Mouse (Mus musculus): Measurements from ENCODE around the gene Pycr2. TPM values are rescaled to one million over a fixed set of nuclear protein-coding genes. Genes with fewer than 3 reads are reported as not detected.

The Pycr2 gene
- polyA plus RNA-seq, 1 experiment from 2014 or later: 98.4 TPM

DNA sequence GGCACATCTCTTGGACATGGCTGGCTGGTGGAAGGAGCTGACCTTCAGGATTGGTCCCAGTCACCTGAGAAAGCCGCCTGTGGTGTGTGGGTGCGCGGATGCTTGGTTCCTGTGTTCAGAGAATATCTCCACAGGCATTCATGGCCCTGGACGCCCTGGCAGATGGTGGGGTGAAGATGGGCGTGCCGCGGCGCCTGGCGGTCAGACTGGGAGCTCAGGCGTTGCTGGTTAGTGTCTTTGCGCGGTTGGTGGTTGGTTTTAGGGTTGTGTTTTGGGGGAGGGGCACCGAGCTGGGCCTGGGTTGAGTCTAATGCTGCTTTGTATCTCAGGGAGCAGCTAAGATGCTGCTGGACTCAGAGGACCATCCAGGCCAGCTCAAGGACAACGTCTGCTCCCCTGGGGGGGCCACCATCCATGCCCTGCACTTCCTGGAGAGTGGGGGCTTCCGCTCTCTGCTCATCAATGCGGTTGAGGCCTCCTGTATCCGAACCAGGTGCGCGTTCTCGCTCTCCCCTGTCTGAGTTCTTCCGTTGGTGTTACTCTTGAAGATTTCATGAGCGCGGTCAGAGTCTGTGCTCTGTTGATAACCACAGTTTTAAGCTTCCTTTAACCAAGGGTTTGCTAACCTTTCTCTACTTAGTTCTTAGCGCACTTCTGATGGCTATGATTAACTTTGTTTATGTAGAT lies 2.5 kb downstream of the Pycr2 start:
- Histone ChIP-seq H3K27me3 (0 out of 2 replicates have a peak, but pooled peaks cover 3% of the 10 kb centered on the region), H3K9ac (replicated peaks) (0 out of 2 replicates have a peak overlapping the region, but pooled peaks have one; percentile 11), H3K4me2 (replicated peaks) (0 out of 2 replicates have a peak overlapping the region, but pooled peaks have one; percentile 89), H3K9me3 (no peaks in the 10 kb centered on the region), H3K27ac (replicated peaks) (no peak overlapping the region), H3K4me3 (no peak overlapping the region), H3K4me1 (peaks cover 26% of the 10 kb centered on the region), H3K36me3 (peaks cover 28% of the 10 kb centered on the region)
- 93% methylated on average over 24 of the region's 24 CpGs for WGBS
- ATAC-seq (ENCODE audit: low FRiP score, low read depth): no peak

DNA sequence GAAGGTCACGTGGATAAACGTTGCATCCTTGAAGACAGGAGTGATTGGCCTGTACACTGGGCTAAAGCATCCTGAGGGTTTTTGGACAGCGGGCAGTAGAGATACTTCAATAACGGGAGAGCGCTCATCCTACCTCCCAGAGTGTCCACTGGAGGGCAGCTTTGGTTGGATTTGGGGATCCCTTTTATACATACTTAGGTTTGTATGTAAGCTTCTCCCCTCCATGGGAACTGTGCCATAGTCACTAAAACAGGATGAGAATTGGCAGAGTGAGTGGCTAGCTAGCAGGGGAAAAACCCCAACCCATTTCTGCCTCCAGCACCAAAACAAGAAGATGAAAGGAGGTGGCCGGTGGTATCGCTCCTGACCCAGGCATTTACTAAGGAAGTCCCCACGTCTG lies 7.0 kb downstream of the Pycr2 start:
- Histone ChIP-seq H3K27me3 (no peaks in the 10 kb centered on the region), H3K4me3 (no peak overlapping the region), H3K4me1 (peaks cover 7% of the 10 kb centered on the region; the same call in 1 of the 2 replicates), H3K27ac (replicated peaks) (no peak overlapping the region), H3K36me3 (peaks cover 26% of the 10 kb centered on the region), H3K9ac (replicated peaks) (no peak overlapping the region), H3K4me2 (replicated peaks) (no peak overlapping the region), H3K9me3 (no peaks in the 10 kb centered on the region)
- 48% methylated on average over 8 of the region's 8 CpGs for WGBS
- ATAC-seq (ENCODE audit: low FRiP score, low read depth): no peak

DNA sequence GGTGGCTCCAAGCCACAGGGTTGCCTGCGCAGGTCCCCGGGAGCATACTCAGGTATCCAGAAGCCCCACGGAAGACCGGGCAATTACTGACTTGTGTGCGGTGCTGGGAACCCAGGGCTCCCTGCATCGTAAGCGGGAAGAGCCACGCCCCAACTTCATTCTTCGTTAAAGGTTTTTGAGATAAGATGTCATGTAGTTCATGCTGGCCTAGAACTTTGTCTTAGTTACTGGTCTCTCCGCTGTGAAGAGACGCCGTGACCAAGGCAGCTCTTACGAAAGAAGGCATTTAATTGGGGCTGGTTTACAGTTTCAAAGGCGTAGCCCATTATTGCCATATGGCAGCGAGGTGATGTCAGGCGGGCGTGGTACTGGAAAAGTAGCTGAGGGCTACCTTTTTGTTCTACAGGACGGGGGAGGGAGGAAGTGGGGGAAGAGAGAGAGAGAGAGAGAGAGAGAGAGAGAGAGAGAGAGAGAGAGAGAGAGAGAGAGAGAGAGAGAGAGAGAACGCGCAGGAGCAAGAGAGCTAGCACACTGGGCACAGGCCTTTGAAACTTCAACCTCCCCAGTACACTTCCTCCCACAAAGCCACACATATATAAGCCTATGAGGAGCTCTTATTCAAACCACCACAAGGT lies 7.7 kb downstream of the Pycr2 start:
- no peak overlapping the region for H3K9ac ChIP-seq (replicated peaks)
- 72% methylated on average over 20 of the region's 20 CpGs for WGBS
- no peak overlapping the region for H3K4me2 ChIP-seq (replicated peaks)
- H3K9me3 ChIP-seq: no peaks in the 10 kb centered on the region
- peaks cover 19% of the 10 kb centered on the region for H3K36me3 ChIP-seq
- H3K4me1 ChIP-seq: 0 out of 2 replicates have a peak, but pooled peaks cover under 1% of the 10 kb centered on the region
- no peak overlapping the region for H3K27ac ChIP-seq (replicated peaks)
- ATAC-seq (ENCODE audit: low FRiP score, low read depth): no peak
- H3K27me3 ChIP-seq: no peaks in the 10 kb centered on the region
- no peak overlapping the region for H3K4me3 ChIP-seq

DNA sequence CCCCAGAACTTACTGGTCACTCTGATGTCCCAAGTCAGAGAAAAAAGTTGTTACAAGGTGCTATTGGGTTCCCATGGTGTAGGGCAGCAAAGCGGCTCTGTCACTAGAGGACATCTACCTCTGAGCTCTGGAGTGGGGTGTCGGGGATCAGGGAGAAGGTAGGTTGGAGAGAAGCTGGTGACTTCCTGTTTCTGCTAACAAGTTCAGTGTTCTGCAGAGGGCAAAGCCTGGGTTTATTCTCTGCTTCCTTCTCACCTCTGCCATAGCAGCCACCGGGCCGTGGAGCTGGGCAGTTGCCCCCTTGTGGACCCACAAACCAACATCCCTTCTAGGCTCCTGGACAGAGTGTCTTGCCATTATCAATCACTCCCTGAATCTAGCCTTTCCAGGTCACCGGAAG lies 8.7 kb downstream of the Pycr2 start:
- Histone ChIP-seq H3K4me2 (replicated peaks) (no peak overlapping the region), H3K27me3 (no peaks in the 10 kb centered on the region), H3K27ac (replicated peaks) (no peak overlapping the region), H3K4me3 (no peak overlapping the region), H3K4me1 (no peaks in the 10 kb centered on the region), H3K9ac (replicated peaks) (no peak overlapping the region), H3K9me3 (no peaks in the 10 kb centered on the region), H3K36me3 (peaks cover 10% of the 10 kb centered on the region)
- WGBS: 88% methylated on average over 5 of the region's 5 CpGs
- no peak for ATAC-seq (ENCODE audit: low FRiP score, low read depth)

DNA sequence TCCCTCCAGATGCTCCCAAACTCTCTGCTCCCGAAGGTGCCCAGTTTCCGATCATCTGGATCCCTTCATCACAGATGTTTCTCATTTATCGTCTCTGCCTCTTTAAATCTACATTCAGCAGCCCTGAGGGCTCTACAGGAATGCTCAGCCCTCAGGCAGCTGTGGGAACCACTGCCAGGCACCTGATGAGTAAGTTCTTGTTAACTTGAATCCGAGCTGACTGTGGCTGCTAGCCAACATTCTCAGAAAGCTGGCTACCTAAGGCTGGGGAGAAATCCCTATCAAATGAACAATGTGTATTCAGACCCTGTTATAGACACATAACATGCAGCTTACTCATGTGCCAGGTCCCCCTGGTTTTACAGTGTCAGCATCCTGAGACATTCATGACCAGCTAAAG lies 9.7 kb downstream of the Pycr2 start:
- Histone ChIP-seq H3K36me3 (0 out of 2 replicates have a peak, but pooled peaks cover 3% of the 10 kb centered on the region), H3K4me3 (no peak overlapping the region), H3K9ac (replicated peaks) (no peak overlapping the region), H3K4me2 (replicated peaks) (no peak overlapping the region), H3K27ac (replicated peaks) (no peak overlapping the region), H3K9me3 (no peaks in the 10 kb centered on the region), H3K27me3 (no peaks in the 10 kb centered on the region), H3K4me1 (no peaks in the 10 kb centered on the region)
- no peak for ATAC-seq (ENCODE audit: low FRiP score, low read depth)
- WGBS: 73% methylated on average over 4 of the region's 4 CpGs

DNA sequence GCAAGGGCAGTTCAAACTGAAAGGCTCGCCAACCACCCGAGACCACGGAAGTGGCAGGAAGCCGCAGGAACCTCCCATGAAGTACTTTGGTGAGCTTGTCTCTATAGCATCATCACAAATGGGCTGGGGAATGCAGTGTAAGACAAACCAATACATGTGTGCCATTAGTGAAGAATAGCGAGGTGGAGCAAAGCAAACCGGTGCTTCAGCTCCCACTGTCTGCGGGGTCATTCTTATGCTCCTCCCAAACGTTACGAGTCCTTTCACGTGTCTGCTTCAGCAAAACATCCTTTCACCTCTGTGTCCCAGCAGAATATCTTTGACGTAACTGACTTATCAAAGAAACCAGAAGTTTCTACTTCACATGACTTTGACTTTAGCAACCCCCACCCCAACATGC lies 12.3 kb downstream of the Pycr2 start:
- Histone ChIP-seq H3K9ac (replicated peaks) (no peak overlapping the region), H3K9me3 (no peaks in the 10 kb centered on the region), H3K36me3 (no peaks in the 10 kb centered on the region), H3K4me2 (replicated peaks) (no peak overlapping the region), H3K4me3 (no peak overlapping the region), H3K27me3 (no peaks in the 10 kb centered on the region), H3K4me1 (peaks cover 3% of the 10 kb centered on the region; the same call in 1 of the 2 replicates), H3K27ac (replicated peaks) (no peak overlapping the region)
- 90% methylated on average over 11 of the region's 11 CpGs for WGBS
- ATAC-seq (ENCODE audit: low FRiP score, low read depth): no peak

DNA sequence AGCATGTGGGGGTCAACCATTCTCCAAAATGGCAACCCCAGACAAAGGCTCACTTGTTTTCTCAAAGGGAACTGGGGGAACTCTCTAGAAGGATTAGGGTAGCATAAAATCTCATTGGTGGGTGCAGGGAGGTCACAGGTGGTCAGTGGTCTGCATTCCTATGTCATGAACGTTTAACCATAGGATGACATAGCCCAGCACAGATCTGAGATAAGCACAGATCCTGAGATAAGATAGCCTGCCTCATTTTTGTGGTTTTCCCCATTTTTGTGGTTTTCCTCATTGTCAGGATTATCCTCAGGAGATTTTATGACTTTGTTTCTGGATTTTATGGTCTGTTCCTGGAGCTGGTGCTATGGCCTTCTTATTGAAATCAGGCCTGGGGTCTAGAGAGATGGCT lies 13.0 kb downstream of the Pycr2 start:
- Histone ChIP-seq H3K9me3 (no peaks in the 10 kb centered on the region), H3K27ac (replicated peaks) (no peak overlapping the region), H3K9ac (replicated peaks) (no peak overlapping the region), H3K36me3 (no peaks in the 10 kb centered on the region), H3K4me3 (no peak overlapping the region), H3K4me1 (peaks cover 3% of the 10 kb centered on the region; the same call in 1 of the 2 replicates), H3K4me2 (replicated peaks) (no peak overlapping the region), H3K27me3 (no peaks in the 10 kb centered on the region)
- WGBS: 59% methylated on average over 1 of the region's 1 CpGs
- no peak for ATAC-seq (ENCODE audit: low FRiP score, low read depth)

DNA sequence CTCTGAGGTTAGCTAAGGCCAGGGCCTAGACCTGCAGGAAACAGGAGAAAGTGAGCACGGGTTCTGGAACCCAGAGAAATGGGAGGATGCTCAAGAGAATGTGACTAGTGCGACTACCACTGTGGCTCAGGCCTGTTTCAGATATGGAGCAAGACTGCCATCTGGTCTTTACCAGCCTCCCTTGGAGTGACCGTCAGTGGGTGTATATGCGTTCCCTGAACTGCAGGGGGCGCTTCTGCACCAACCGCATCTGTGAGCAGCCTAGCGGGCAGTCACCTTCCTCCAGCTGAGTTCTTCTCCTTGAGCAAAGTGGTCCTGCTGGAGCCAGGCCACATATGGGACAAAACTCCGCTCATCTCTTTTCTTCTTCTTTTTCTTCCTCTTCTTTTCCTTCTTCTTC lies 15.6 kb downstream of the Pycr2 start:
- Histone ChIP-seq H3K4me2 (replicated peaks) (no peak overlapping the region), H3K9me3 (no peaks in the 10 kb centered on the region), H3K27me3 (no peaks in the 10 kb centered on the region), H3K27ac (replicated peaks) (no peak overlapping the region), H3K9ac (replicated peaks) (no peak overlapping the region), H3K36me3 (no peaks in the 10 kb centered on the region), H3K4me1 (peaks cover 3% of the 10 kb centered on the region; the same call in 1 of the 2 replicates), H3K4me3 (no peak overlapping the region)
- WGBS: 27% methylated on average over 8 of the region's 8 CpGs
- ATAC-seq (ENCODE audit: low FRiP score, low read depth): no peak

DNA sequence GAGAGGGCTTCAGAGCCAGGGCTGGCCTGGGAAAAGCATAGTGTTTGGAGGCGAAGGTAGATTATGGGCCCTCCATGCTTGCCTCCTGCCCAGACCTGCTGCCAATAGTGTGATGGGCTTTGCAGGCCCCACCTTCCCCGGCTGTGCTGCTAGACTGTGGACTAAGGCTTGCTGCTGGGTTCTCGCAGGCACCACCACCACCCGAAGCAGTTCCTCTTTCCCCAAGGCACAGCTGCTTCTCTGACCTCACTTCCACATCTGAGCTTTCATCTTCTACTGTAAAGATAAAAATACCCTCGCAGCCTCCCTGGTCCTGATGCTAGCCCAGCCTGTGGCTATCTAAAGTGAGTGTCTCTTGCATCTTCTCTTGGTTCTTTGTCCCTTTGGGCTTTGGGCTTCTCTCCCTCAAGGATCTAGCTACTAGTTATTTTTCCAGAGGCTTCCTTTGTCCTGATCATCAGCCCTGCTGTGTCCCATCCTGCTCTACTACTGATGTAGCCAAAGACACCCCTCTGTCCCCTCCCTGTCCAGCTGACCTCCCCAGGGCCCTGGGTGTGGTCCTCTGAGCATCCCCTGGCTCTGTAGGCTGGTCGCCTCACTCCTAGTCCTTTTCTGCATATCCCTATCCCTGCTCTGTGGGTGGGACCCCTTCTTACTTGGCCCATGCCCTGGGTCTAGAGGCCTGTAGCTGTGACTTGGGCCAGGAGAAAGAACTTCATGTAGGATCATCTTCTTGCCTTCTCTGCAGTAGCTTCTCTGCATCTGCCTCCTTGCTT lies 18.4 kb downstream of the Pycr2 start:
- no peak overlapping the region for H3K27ac ChIP-seq (replicated peaks)
- no peak overlapping the region for H3K4me3 ChIP-seq
- H3K9ac ChIP-seq (replicated peaks): no peak overlapping the region
- H3K4me1 ChIP-seq: peaks cover 3% of the 10 kb centered on the region; the same call in 1 of the 2 replicates
- no peaks in the 10 kb centered on the region for H3K27me3 ChIP-seq
- H3K36me3 ChIP-seq: no peaks in the 10 kb centered on the region
- 82% methylated on average over 6 of the region's 6 CpGs for WGBS
- ATAC-seq (ENCODE audit: low FRiP score, low read depth): no peak
- no peak overlapping the region for H3K4me2 ChIP-seq (replicated peaks)
- H3K9me3 ChIP-seq: no peaks in the 10 kb centered on the region

DNA sequence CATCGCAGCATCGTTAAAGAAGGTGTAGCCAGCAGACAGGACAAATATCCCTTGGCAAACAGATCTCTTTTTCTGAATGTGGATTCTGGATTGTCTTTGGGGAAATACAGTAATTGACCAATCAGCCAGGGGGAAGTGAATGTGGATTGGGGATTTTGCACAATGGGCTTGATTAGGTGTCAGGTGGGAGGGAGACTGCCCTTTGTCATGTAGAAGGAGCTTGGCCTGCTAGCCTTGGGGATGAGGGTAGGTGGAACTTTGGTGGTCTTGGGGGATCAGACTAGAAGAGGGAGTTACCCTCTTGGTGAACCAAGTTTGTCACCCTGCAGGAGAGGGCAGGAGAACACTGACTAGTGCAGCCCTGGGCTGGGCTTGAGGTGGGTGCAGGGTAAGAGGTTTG lies 20.6 kb downstream of the Pycr2 start:
- H3K4me1 ChIP-seq: no peaks in the 10 kb centered on the region
- H3K9me3 ChIP-seq: no peaks in the 10 kb centered on the region
- H3K4me2 ChIP-seq (replicated peaks): no peak overlapping the region
- ATAC-seq (ENCODE audit: low FRiP score, low read depth): no peak
- H3K27me3 ChIP-seq: no peaks in the 10 kb centered on the region
- H3K27ac ChIP-seq (replicated peaks): no peak overlapping the region
- H3K36me3 ChIP-seq: no peaks in the 10 kb centered on the region
- H3K9ac ChIP-seq (replicated peaks): no peak overlapping the region
- WGBS: 38% methylated on average over 2 of the region's 2 CpGs
- no peak overlapping the region for H3K4me3 ChIP-seq

DNA sequence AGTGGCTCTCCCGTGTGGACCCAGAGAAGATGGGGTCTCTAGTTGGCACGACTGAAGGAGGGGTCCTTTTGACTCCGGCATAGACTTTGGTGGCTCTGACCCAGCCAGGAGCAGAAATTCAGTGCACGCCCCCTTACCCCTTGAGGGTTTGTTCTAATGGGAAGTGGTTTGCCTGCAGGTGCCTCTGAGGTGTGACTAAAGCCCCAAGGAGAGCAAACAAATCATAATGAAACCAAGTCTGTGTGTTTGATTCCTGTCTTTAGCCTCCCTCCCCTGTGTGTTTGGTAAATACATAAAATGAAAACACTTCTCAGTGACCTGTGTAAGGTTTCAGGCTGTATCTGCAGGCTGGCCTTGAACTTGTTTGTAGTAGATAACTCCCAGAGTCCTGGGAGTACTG lies 22.2 kb downstream of the Pycr2 start:
- no peak overlapping the region for H3K9ac ChIP-seq (replicated peaks)
- WGBS: 84% methylated on average over 4 of the region's 4 CpGs
- no peak overlapping the region for H3K27ac ChIP-seq (replicated peaks)
- H3K27me3 ChIP-seq: no peaks in the 10 kb centered on the region
- H3K9me3 ChIP-seq: no peaks in the 10 kb centered on the region
- ATAC-seq (ENCODE audit: low FRiP score, low read depth): no peak
- no peak overlapping the region for H3K4me3 ChIP-seq
- H3K4me1 ChIP-seq: no peaks in the 10 kb centered on the region
- no peaks in the 10 kb centered on the region for H3K36me3 ChIP-seq
- H3K4me2 ChIP-seq (replicated peaks): no peak overlapping the region

DNA sequence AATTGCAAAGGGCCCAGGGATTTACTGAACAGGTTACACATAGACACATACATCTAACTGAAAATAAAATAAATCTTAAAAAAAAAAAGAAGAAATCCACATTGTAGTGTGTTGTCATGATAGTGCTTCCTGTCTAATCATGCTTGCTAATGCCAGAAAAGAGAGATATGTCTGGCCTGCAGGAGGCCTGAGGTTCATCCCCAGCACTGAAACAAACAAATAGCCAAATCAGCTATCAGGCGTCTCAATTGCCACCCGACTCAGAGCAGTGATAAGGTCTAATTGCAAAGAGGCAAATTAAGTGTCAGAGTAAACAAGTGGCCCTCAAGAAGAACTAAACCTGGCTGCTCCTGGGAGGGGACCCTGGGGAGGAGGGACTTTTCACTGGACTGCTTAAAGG lies 25.5 kb downstream of the Pycr2 start:
- 84% methylated on average over 2 of the region's 2 CpGs for WGBS
- H3K4me1 ChIP-seq: peaks cover 4% of the 10 kb centered on the region; the same call in 1 of the 2 replicates
- peaks cover 18% of the 10 kb centered on the region for H3K27me3 ChIP-seq
- H3K27ac ChIP-seq (replicated peaks): no peak overlapping the region
- no peak overlapping the region for H3K9ac ChIP-seq (replicated peaks)
- no peaks in the 10 kb centered on the region for H3K9me3 ChIP-seq
- H3K4me2 ChIP-seq (replicated peaks): no peak overlapping the region
- H3K4me3 ChIP-seq: no peak overlapping the region
- H3K36me3 ChIP-seq: no peaks in the 10 kb centered on the region
- no peak for ATAC-seq (ENCODE audit: low FRiP score, low read depth)
